Mouse (Mus musculus) erythroblast, embryonic 14.5 days (primary cell): ENCODE measurements around the gene Tor1b. TPM values are rescaled to one million over a fixed set of nuclear protein-coding genes. Genes with fewer than 3 reads are reported as not detected.

ENCODE experiments used
- H3K27me3 ChIP-seq: 2 replicates; pipeline ENCODE4 v1.6.1; 2012; ENCODE audit warnings: inconsistent platforms; ENCODE audit not compliant: control insufficient read depth
- H3K36me3 ChIP-seq: 2 replicates; pipeline ENCODE4 v1.6.1; 2012; ENCODE audit warnings: mild to moderate bottlenecking, inconsistent platforms; ENCODE audit not compliant: control insufficient read depth
- H3K4me1 ChIP-seq: 2 replicates; pipeline ENCODE4 v1.6.1; 2012; ENCODE audit warnings: inconsistent platforms; ENCODE audit not compliant: control insufficient read depth
- H3K4me3 ChIP-seq: replicated peaks from 2 replicates; pipeline ENCODE3; 2012; ENCODE audit warnings: moderate library complexity, mild to moderate bottlenecking, inconsistent platforms
- H3K9me3 ChIP-seq: 2 replicates; pipeline ENCODE4 v1.6.1; 2012; ENCODE audit warnings: low read length, inconsistent platforms, mixed read lengths; ENCODE audit not compliant: control insufficient read depth
- GATA1 ChIP-seq: IDR thresholded peaks from 2 replicates; pipeline ENCODE4 v1.6.1; 2012; ENCODE audit warnings: low read length, inconsistent platforms, mixed read lengths
- TAL1 ChIP-seq: IDR thresholded peaks from 3 replicates; pipeline ENCODE4 v1.6.1; 2012; ENCODE audit warnings: low read length, inconsistent platforms, mixed read lengths
- polyA plus RNA-seq: library from polyadenylated mRNA; stranded (reverse); fragments of >175 nt; gene quantifications from 2 replicates; pipeline ENCODE4 v1.2.3, GENCODE M21; 2012

Gene Tor1b
- polyA plus RNA-seq, 1 experiment: 0.83 TPM

DNA sequence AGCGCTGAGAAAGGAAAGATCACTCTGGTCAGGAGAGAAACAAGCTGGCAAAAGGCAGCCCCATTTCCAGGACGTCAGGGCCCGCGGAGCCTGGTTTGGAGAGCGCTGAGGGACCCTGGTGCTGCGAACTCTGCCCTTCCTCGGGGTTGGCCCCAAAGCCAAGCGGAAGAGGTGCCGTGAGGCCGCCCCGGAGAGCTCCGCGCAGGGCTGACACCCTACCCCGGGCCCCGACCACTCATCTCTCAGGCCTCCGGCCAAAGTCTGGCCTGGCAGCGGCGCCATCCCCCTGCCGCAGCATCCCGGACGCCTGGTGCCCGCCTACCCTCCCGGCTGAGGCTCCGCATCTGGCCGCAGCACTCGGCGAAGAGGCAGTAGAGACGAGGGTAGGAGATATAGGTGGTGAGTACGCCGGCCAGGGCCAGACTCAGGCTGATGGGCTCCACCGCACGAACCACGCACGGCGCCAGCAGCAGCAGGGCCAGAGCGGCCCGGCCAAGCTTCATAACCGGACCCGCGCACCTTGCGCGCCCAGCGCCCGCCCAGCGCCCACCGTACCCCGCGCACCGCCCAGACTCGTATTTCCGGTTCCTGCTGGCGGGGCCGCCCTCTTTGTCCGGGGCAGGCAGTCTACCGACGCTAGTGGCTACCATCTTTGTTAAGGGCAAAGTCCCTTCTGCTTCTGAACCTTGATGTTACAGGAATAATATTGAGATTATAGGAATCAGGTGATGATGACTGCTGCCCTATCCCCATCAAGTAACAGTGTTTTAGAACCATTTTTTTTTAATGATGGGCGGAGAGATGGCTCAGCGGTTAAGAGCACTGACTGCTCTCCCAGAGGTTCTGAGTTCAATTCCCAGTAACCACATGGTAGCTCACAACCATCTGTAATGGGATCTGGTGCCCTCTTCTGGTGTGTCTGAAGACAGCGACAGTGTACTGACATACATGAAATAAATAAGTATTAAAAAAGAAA is 14.9 kb downstream of the Tor1b start, which contains the start of gene Tor1a:
TSS of gene Tor1a (minus strand) at position 582 of the 976 bp plus-strand sequence.
- H3K9me3 ChIP-seq: no peaks in the 10 kb centered on the region
- peak within 1 kb of the TSS; percentile 79 for H3K4me3 ChIP-seq
- H3K27me3 ChIP-seq: no peaks in the 10 kb centered on the region
- peaks cover 53% of the 10 kb centered on the region for H3K36me3 ChIP-seq
- peaks cover 33% of the 10 kb centered on the region for H3K4me1 ChIP-seq
- TF ChIP-seq GATA1: no peak
- TF ChIP-seq TAL1: no peak

DNA sequence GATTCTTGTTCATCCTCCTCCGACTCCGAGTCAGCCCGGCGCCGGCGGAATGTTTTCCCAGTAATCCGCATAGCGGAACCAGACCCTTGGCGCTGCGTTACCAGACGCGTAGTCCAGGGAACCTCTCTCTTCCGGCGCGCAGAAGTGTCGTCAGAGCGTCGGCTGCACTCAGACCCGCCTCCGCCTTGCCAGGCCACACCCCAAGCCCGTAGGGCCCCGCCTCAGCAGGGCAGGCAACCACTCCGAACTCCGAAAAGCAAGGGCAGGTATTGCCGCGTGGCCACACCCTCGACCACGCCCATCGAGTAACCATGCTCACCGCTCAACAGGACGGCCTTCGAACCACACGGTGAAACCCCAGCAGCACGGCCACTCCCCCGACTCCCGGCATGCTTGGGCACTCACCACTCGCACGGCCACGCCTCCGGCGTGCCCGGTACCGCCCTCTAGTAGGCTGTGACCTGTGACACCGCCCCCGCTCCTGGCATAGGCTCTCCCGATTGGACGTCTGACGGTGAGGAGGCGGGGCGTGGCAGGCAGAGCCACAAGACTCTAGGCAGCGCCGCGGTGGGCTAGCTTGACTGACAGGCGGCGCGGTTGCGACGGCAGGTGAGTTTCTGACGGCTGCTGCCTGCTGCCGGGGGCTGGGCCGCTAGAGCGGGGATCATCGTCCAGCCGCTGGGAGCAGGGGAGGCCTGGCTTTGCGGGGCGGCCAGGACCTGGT is 29.2 kb downstream of the Tor1b start, which contains the start of the genes BC005624 and Usp20:
TSS of gene BC005624 (minus strand) at position 412 of the 724 bp plus-strand sequence.
TSS of gene Usp20 (plus strand) at position 490 of the 724 bp plus-strand sequence.
- Histone ChIP-seq H3K4me1 (peaks cover 49% of the 10 kb centered on the region), H3K27me3 (no peaks in the 10 kb centered on the region), H3K36me3 (peaks cover 32% of the 10 kb centered on the region), H3K4me3 (peak within 1 kb of the TSS; percentile 86), H3K9me3 (no peaks in the 10 kb centered on the region)
- TF ChIP-seq GATA1 (no peak), TAL1 (no peak)

DNA sequence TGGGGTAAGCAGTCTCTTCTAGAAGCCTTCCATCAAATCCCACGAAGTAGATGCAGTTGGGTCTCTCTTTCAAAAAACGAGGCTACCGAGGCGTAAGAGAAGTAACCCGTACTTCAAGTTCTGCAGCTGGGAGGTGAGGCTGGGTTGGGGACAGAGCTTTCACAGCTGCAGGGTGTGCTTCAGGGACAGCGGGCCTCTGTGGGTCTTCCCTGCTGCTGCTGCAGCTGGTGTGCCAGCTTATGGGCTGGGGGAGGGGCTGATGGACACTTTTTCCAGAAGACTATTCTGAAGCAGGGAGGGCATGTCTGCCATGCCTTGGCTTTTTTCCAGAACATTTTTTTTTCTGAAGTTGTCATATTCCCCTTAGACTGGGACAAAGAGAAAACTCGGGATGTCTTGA is 30.3 kb downstream of the Tor1b start:
- peaks cover 23% of the 10 kb centered on the region for H3K36me3 ChIP-seq
- no peaks in the 10 kb centered on the region for H3K9me3 ChIP-seq
- H3K4me1 ChIP-seq: peaks cover 49% of the 10 kb centered on the region
- H3K4me3 ChIP-seq: peak overlapping the region; percentile 86
- H3K27me3 ChIP-seq: no peaks in the 10 kb centered on the region
- TF ChIP-seq TAL1 (no peak), GATA1 (no peak)

DNA sequence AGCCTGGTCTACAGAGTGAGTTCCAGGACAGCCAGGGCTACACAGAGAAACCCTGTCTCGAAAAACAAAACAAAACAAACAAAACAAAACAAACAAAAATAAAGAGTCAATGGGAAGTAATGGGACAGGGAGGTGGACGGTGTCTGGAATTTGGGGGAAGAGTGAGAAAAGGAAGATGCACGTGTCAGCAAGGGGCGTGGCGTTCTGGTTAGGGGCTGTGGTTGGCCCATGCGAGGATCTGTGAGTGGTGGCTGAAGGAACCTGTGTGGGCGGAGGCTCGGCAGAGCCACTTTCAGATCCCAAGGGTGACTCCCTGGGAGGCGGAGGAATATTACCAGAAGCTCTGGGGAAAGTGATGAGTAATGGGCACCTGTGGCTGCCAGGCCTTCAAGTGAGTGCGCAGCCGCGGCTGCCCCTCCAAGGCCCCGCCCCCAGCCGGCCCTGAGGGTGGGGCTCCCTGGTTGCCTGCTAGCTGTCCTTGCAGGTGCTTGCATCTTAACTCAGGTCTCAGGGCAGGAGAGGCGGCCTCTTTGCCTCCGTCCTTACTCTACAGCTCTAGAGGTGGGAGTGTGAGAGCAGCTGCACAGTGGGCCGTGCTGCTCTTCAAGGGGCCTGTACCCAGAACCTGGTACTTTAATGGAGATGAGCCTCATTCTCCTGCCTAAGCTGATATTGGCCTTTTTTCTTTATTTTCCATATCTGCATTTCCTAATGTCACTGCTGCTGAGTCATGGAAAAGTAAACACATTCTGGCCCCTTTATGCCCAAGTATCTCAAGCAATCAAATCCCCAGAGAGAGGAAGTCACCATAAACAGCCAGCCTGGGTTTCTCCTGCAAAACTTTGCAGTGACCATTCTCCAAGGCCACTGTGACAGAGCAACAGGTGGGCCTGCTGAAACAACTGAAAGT is 32.6 kb downstream of the Tor1b start:
- Histone ChIP-seq H3K9me3 (no peaks in the 10 kb centered on the region), H3K27me3 (no peaks in the 10 kb centered on the region), H3K4me1 (peaks cover 44% of the 10 kb centered on the region), H3K36me3 (peaks cover 3% of the 10 kb centered on the region), H3K4me3 (peak overlapping the region; percentile 43)
- no peak for TF ChIP-seq TAL1
- no peak for TF ChIP-seq GATA1

DNA sequence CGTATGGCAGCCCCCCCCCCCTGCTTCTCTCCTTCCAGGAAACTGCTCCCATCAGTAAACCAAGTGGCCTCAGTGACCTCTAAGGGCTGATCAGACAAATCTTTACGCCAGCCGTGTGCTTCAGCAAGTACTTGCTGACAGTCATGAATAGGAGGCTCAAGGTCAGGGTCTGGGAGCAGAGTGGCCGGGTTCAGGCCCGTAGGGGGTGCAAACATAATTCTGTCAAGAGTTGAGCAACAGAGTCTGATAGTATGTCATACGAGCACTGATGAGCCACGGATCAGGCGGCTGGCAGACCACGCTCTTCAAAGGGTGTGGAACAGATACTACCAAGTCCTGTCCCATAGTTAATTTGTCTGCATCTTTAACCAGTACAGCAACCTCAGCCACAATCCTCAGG is 37.5 kb downstream of the Tor1b start:
- H3K36me3 ChIP-seq: no peaks in the 10 kb centered on the region
- peaks cover 12% of the 10 kb centered on the region for H3K4me1 ChIP-seq
- H3K4me3 ChIP-seq: no peak overlapping the region
- H3K9me3 ChIP-seq: no peaks in the 10 kb centered on the region
- TF ChIP-seq GATA1 (no peak), TAL1 (no peak)
- H3K27me3 ChIP-seq: no peaks in the 10 kb centered on the region

DNA sequence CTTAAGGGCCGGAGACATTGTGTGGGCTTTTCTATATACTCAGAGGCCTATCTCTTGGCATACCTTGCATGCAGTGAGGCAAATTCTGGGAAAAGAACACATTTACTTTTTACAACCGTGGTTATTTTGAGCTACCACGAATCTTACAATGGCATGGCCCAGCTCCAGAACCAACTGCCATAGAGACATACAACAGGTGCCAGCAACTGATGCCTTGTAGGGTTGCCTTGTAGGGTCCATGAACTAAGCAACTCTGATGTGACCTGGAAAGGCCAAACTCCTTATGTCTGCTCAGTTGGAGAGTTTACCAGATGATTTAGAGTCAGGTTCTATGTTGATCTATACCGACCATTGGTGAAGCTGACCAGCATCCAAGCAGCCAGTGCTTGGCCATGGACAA is 42.1 kb downstream of the Tor1b start:
- Histone ChIP-seq H3K36me3 (peaks cover under 1% of the 10 kb centered on the region), H3K4me3 (no peak overlapping the region), H3K27me3 (no peaks in the 10 kb centered on the region), H3K9me3 (no peaks in the 10 kb centered on the region), H3K4me1 (no peaks in the 10 kb centered on the region)
- TF ChIP-seq GATA1 (no peak), TAL1 (no peak)

DNA sequence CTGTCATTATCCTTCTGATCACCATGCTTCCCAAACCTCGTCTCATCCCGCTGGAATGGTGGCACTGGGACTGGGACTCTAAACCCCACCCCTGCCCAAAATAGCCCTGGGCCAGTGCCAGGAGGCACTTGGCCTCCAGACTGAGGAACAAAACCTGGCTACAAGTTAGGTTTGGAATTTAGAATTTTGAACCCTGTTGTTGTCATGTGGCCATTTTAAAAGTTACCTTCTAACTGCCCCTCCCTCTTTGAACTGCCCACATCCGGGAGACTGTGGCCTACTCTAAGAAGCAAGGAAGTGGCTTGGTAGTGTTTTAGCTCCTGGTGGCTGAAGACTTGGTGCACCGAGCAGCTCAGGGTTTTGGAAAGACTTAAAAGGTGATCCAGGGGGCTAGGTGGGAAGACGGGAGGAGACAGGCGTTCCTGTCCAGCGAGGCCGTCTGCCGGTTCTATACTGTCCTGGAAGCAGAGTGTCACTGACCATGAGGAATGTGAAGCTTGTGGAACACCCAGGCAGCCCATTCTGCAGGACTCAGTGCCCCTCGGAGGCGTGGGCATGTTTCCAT is 42.8 kb downstream of the Tor1b start:
- H3K4me1 ChIP-seq: no peaks in the 10 kb centered on the region
- no peaks in the 10 kb centered on the region for H3K27me3 ChIP-seq
- peaks cover 6% of the 10 kb centered on the region for H3K36me3 ChIP-seq
- no peak overlapping the region for H3K4me3 ChIP-seq
- TF ChIP-seq TAL1: no peak
- no peak for TF ChIP-seq GATA1
- no peaks in the 10 kb centered on the region for H3K9me3 ChIP-seq
